Mouse (Mus musculus) lung, embryonic 14.5 days (tissue): ENCODE data around the gene Ptges3. TPM values are rescaled to one million over a fixed set of nuclear protein-coding genes. Genes with fewer than 3 reads are reported as not detected.
"Not testable (repeated sequence)": the region's sequence is repeated elsewhere in the genome, so short reads cannot be mapped to it uniquely, and the experiment has no call there.

Experiments
- ATAC-seq: fragments of 200-750 bp; cut with Nextera tagmentation; 2 replicates; pipeline ENCODE4 v1.8.0; 2017; ENCODE audit warnings: mild to moderate bottlenecking, moderate TSS enrichment, moderate library complexity; ENCODE audit not compliant: insufficient read depth
- DNase-seq: peaks from one replicate; pipeline ENCODE4 v3.0.0-alpha.2; 2015
- H3K27ac ChIP-seq: fragments of 300-500 bp; sonication (generic); 2 replicates; pipeline ENCODE4 v1.5.1; 2014; ENCODE audit warnings: low read depth, mild to moderate bottlenecking, moderate library complexity
- H3K27me3 ChIP-seq: fragments of 300-500 bp; sonication (generic); 2 replicates; pipeline ENCODE4 v1.6.1; 2014; ENCODE audit warnings: low read length, control low read depth; ENCODE audit not compliant: insufficient read depth
- H3K36me3 ChIP-seq: fragments of 300-500 bp; sonication (generic); 2 replicates; pipeline ENCODE4 v1.6.1; 2014; ENCODE audit warnings: control low read depth; ENCODE audit not compliant: insufficient read depth
- H3K4me1 ChIP-seq: fragments of 300-500 bp; sonication (generic); 2 replicates; pipeline ENCODE4 v1.6.1; 2014; ENCODE audit warnings: antibody characterized with exemption, control low read depth; ENCODE audit not compliant: insufficient read depth
- H3K4me2 ChIP-seq: fragments of 300-500 bp; sonication (generic); 2 replicates; pipeline ENCODE4 v1.6.1; 2014; ENCODE audit warnings: mild to moderate bottlenecking
- H3K4me3 ChIP-seq: fragments of 300-500 bp; sonication (generic); 2 replicates; pipeline ENCODE4 v1.5.1; 2014; ENCODE audit warnings: low read depth, low read length
- H3K9ac ChIP-seq: fragments of 300-500 bp; sonication (generic); 2 replicates; pipeline ENCODE4 v1.6.1; 2014
- H3K9me3 ChIP-seq: fragments of 300-500 bp; sonication (generic); 2 replicates; pipeline ENCODE4 v1.6.1; 2016; ENCODE audit warnings: low read depth, low read length, control low read depth
- CTCF ChIP-seq: IDR thresholded peaks from 2 replicates; pipeline ENCODE4 v1.5.1; 2016; ENCODE audit warnings: antibody characterized with exemption, low read depth
- WGBS: fragments of 180-500 bp; shearing (Covaris S2); extraction: QIAGEN DNeasy Blood & Tissue Kit; methylation state at CpG from one replicate; pipeline ENCODE4 v1.1.7; 2014; 5-methylcytosine and 5-hydroxymethylcytosine counted together
- polyA plus RNA-seq: library from polyadenylated mRNA; unstranded; fragments of >200 nt; fragmentation: Nextera tagmentation; extraction: Ambion mirVana; gene quantifications from 2 replicates; pipeline ENCODE4 v1.2.1, GENCODE M21; 2014

Gene Ptges3
- polyA plus RNA-seq, 1 experiment from 2014 or later: 548 TPM

DNA sequence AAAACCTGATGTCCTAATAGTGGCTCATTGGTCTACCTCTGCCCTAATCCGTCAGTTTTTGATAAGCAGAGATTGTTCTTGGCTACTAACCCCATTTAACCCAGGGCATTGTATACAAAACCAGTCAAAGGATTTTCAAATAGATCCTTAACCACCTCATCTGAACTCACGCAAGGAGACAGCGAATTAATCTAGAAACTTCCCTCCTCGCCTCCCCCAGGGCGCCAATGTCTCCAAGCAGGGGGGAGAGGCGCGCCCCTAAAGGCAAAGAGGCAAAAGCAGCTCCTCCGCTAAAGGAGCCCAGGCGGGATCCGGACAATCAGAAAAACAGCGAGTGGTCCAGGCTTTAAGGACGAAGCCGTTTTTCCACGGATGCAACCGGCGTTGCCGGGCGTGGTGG lies 570 bp upstream of the Ptges3 start:
- no peak for TF ChIP-seq CTCF
- H3K27me3 ChIP-seq: no peaks in the 10 kb centered on the region
- peak overlapping the region; percentile 72 for H3K4me3 ChIP-seq
- WGBS: under 1% methylated on average over 18 of the region's 18 CpGs
- peak; percentile 44 for ATAC-seq
- H3K9ac ChIP-seq: peak overlapping the region; percentile 85
- H3K9me3 ChIP-seq: no peaks in the 10 kb centered on the region
- peak overlapping the region; percentile 97 for H3K27ac ChIP-seq
- H3K4me1 ChIP-seq: peaks cover 11% of the 10 kb centered on the region
- no peak for DNase-seq
- peaks cover 18% of the 10 kb centered on the region; the same call in 1 of the 2 replicates for H3K36me3 ChIP-seq
- peak overlapping the region; percentile 93 for H3K4me2 ChIP-seq

DNA sequence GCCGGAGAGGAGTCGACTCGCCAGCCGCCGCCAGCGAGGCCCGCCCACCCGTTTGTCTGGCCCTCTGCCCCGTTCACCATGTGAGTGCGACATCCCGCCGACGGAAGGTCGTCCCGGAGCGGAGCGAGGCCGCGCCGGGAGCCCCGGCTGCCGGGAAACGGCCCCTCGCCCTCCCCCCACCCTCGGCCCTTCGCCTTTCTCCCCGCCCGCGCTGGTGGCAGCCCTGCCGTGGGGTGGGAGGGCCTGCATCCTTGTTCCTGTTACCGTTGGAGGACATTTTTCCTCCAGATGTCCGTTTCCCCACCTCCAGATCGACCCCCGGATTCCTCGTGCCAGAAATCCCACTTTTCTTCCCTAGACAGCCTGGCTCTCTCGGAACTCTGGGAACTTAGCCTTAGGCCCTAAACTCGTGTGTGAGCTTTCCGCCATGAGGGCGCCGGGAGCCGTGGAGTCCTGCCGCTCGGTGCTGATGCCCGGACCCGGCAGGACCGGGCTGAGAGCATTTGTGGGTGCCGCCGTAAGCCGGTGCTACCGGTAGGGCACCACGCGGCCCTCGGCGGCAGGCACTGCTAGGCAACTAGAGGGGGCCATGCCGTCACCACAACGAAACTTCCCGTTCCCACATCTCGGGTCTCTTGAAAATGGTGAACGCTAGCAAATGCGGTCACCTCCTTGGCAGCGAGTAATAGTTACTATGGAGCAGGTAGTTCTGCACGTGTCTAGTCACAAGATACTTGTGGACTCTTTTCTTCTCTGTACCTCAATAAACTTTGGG lies 640 bp downstream of the Ptges3 start:
- no peaks in the 10 kb centered on the region for H3K27me3 ChIP-seq
- ATAC-seq (peak; percentile 66), DNase-seq (peak; percentile 75)
- peak overlapping the region; percentile 85 for H3K9ac ChIP-seq
- H3K4me2 ChIP-seq: peak overlapping the region; percentile 93
- H3K9me3 ChIP-seq: no peaks in the 10 kb centered on the region
- WGBS: under 1% methylated on average over 55 of the region's 62 CpGs
- peak overlapping the region; percentile 72 for H3K4me3 ChIP-seq
- peak overlapping the region; percentile 97 for H3K27ac ChIP-seq
- peaks cover 11% of the 10 kb centered on the region for H3K4me1 ChIP-seq
- 0 out of 2 replicates have a peak, but pooled peaks have one; percentile 8 for TF ChIP-seq CTCF
- H3K36me3 ChIP-seq: peaks cover 26% of the 10 kb centered on the region

DNA sequence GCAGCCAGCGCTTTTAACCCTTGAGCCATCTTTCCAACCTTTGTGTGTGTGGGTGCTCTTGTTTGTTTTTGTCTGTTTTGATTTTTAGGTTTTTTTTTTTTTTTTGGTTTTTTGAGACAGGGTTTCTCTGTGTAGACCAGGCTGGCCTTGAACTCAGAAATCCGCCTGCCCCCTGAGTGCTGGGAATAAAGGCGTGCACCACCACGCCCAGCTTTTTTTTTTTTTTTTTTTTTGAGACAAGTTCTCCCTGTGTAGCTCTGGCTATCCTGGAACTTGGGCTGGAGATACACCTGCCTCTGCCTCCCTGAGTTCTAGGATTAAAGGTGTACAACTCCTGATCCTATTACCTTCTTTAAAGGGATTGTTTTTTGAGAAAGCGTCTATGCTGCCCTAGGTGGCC lies 2.4 kb downstream of the Ptges3 start:
- ATAC-seq: no peak
- H3K36me3 ChIP-seq: peaks cover 39% of the 10 kb centered on the region
- no peak for DNase-seq
- peak overlapping the region; percentile 93 for H3K4me2 ChIP-seq
- no peak overlapping the region for H3K27ac ChIP-seq
- no peaks in the 10 kb centered on the region for H3K27me3 ChIP-seq
- H3K4me3 ChIP-seq: peak overlapping the region; percentile 72
- TF ChIP-seq CTCF: no peak
- H3K9ac ChIP-seq: peak overlapping the region; percentile 85; the same call in 1 of the 2 replicates
- H3K9me3 ChIP-seq: no peaks in the 10 kb centered on the region
- WGBS: 78% methylated on average over 5 of the region's 5 CpGs
- H3K4me1 ChIP-seq: peaks cover 11% of the 10 kb centered on the region

DNA sequence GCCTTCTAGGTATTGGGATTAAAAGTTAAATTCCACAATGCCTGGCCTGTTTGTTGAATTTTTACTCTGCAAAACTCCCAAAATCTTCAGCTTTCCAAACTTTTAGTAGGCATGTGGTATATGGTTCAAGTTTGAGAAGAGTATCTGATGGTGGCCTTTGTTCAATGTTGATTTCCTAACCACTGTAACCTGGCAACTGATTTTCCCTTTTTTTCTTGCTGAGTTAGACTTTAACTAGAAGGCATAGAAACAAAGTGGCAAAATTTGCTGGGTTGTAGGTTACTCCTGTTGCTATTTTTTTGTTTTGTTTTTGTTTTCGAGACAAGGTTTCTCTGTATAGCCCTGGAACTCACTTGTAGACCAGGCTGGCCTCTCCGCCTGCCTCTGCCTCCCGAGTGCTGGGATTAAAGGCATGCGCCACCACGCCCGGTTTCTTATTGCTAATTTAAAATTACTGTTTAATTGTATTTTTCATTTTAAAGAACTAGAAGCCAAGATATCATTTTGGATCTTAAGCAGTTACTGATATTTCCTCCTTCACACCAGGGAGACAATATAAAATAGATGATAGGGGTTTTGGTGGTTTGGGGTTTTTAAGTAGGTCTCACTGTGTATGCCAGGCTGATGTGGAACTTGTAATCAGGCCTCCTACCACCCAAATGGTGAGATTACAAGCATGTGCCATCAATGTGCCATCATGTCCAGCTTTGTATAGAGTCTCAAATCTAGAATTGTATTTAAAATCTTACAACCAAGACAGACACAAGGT lies 3.7 kb downstream of the Ptges3 start:
- Histone ChIP-seq H3K4me2 (no peak overlapping the region), H3K27ac (no peak overlapping the region), H3K4me1 (peaks cover 11% of the 10 kb centered on the region), H3K4me3 (no peak overlapping the region), H3K27me3 (no peaks in the 10 kb centered on the region), H3K9me3 (no peaks in the 10 kb centered on the region), H3K36me3 (peaks cover 42% of the 10 kb centered on the region), H3K9ac (no peak overlapping the region)
- 92% methylated on average over 6 of the region's 6 CpGs for WGBS
- no peak for DNase-seq
- ATAC-seq: no peak
- TF ChIP-seq CTCF: no peak

DNA sequence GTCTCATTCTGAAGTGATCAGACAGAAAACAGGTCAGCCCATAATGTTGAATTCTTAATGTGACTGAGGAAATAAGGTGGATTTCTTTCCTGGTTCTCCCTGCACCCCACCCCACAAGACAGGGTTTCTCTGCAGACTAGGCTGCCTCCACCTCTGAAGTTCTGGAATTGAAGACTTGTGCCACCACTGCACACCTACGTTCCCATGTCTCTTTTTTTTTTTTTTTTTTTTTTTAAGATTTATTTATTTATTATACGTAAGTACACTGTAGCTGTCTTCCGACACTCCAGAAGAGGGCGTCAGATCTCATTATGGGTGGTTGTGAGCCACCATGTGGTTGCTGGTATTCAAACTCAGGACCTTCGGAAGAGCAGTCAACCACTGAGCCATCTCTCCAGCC lies 7.3 kb downstream of the Ptges3 start:
- Histone ChIP-seq H3K9ac (no peak overlapping the region), H3K4me1 (no peaks in the 10 kb centered on the region), H3K4me3 (no peak overlapping the region), H3K4me2 (no peak overlapping the region), H3K27ac (no peak overlapping the region), H3K36me3 (peaks cover 71% of the 10 kb centered on the region), H3K9me3 (no peaks in the 10 kb centered on the region), H3K27me3 (no peaks in the 10 kb centered on the region)
- ATAC-seq (no peak), DNase-seq (no peak)
- no peak for TF ChIP-seq CTCF
- WGBS: 78% methylated on average over 5 of the region's 5 CpGs

DNA sequence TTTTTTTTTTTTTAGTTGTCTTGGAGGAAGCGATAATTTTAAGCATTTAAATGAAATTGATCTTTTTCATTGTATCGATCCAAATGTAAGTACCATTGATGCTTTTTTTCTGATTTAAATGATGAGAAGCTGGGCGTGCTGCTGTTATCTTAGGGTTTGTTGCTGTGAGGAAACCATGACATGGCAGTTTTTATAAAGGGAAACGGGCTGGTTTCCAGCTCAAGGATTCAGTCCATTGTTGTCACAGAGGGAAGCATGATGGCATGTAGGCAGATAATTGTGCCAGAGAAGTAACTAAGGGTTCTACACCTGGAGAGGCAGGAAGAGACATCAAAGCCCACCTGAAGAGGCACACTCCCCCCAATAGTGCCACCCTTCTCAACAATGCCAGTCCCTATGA lies 10.4 kb downstream of the Ptges3 start:
- H3K9ac ChIP-seq: no peak overlapping the region
- H3K4me1 ChIP-seq: no peaks in the 10 kb centered on the region
- no peak overlapping the region for H3K4me2 ChIP-seq
- ATAC-seq: no peak
- DNase-seq: no peak
- H3K27ac ChIP-seq: no peak overlapping the region
- no peak for TF ChIP-seq CTCF
- peaks cover 78% of the 10 kb centered on the region for H3K36me3 ChIP-seq
- 91% methylated on average over 4 of the region's 4 CpGs for WGBS
- no peaks in the 10 kb centered on the region for H3K9me3 ChIP-seq
- H3K4me3 ChIP-seq: no peak overlapping the region
- H3K27me3 ChIP-seq: no peaks in the 10 kb centered on the region

DNA sequence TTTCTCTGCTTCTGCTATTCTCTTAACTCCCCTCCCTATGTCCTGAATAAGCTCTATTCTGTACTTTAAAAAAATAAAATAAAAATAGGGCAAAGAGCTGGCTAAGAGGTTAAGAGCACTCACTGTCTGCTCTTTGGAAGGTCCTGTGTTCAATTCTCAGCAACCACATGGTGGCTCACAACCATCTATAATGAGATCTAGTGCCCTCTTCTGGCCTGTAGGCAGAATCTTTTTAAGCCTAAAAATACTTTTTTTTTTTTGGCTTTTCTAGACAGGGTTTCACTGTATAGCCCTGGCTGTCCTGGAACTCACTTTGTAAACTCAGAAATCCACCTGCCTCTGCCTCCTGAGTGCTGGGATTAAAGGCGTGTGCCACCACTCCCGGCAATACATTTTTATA lies 11.7 kb downstream of the Ptges3 start:
- 0 out of 2 replicates have a peak, but pooled peaks have one; percentile 10 for TF ChIP-seq CTCF

DNA sequence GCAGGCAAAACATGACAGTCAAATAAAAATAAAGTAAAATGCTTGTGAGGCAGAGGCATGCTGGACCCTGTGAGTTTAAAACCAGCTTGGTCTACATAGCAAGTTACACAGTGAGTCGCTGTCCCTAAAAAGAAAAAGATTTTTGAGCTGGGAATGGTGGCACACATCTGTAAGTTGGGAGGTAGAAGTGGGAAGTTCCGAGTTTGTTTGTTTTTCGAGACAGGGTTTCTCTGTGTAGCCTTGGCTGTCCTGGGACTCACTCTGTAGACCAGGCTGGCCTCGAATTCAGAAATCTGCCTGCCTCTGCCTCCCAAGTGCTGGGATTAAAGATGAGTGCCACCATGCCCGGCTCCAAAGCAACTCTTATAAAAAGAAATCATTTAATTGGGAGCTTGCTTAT lies 19.5 kb downstream of the Ptges3 start:
- not testable (repeated sequence) for H3K27ac ChIP-seq, DNase-seq, H3K9ac ChIP-seq, H3K4me1 ChIP-seq, ATAC-seq, H3K27me3 ChIP-seq, H3K9me3 ChIP-seq, H3K4me3 ChIP-seq, H3K4me2 ChIP-seq
- H3K36me3 ChIP-seq: peaks cover 40% of the 10 kb centered on the region
- 74% methylated on average over 5 of the region's 5 CpGs for WGBS

More for the DNA sequence above, 11.7 kb downstream of the Ptges3 start:
- DNase-seq, H3K9me3 ChIP-seq, ATAC-seq, H3K4me1 ChIP-seq, H3K27me3 ChIP-seq, H3K9ac ChIP-seq, H3K27ac ChIP-seq, H3K4me2 ChIP-seq, H3K4me3 ChIP-seq: not testable (repeated sequence)
- H3K36me3 ChIP-seq: peaks cover 77% of the 10 kb centered on the region
- 86% methylated on average over 2 of the region's 2 CpGs for WGBS
